Comparison of ENCODE assay signal across 8 mouse cellular contexts in genomic region chr5:114948891-114949290, GRCm38 (mm10). TPM values are rescaled to one million over a fixed set of nuclear protein-coding genes. Genes with fewer than 3 reads are reported as not detected.
DNase-seq lines count a peak whose midpoint lies in the region; ATAC-seq lines count a peak whose summit lies in the region.
"Had no signal": no experiment of that assay in that cellular context is flagged by ENCODE, and none has a peak within 500 bp of the region (broad histone marks: within the 10 kb centered on the region; RNA-seq: fewer than 3 reads in every experiment).

No protein-coding gene starts in this region.

- H3K4me1 ChIP-seq in midbrain, embryonic 12.5 days = 0 out of 2 replicates have a peak, but pooled peaks cover 3% of the 10 kb centered on the region
- peaks cover 3% of the 10 kb centered on the region for H3K4me1 ChIP-seq in midbrain, embryonic 15.5 days
- peaks cover 9% of the 10 kb centered on the region for H3K4me1 ChIP-seq in intestine, embryonic 15.5 days (replicated peaks)
- H3K4me1 ChIP-seq in stomach, embryonic 16.5 days (ENCODE audit: control insufficient read depth, insufficient read depth, low read length) = peaks cover 8% of the 10 kb centered on the region; the same call in 1 of the 2 replicates

- WGBS in midbrain, embryonic 12.5 days = 76% methylated on average over 6 of the region's 6 CpGs
- 64% methylated on average over 6 of the region's 6 CpGs for WGBS in midbrain, embryonic 15.5 days
- 30% methylated on average over 6 of the region's 6 CpGs for WGBS in intestine, embryonic 15.5 days
- 24% methylated on average over 6 of the region's 6 CpGs for WGBS in stomach, embryonic 16.5 days

- DNase-seq in cerebellum, postnatal 10 days = peak; percentile 80 to 81
- DNase-seq in left cerebral cortex, adult 11 months (ENCODE audit: low spot score) = no peak
- DNase-seq in natural killer cell, adult 2 months (ENCODE audit: low spot score in 2 of 2) = no peak

- no peaks in the 10 kb centered on the region for H3K27me3 ChIP-seq in midbrain, embryonic 12.5 days
- no peaks in the 10 kb centered on the region for H3K27me3 ChIP-seq in midbrain, embryonic 15.5 days (replicated peaks)
- no peaks in the 10 kb centered on the region for H3K27me3 ChIP-seq in intestine, embryonic 15.5 days (replicated peaks)
- no peaks in the 10 kb centered on the region for H3K27me3 ChIP-seq in stomach, embryonic 16.5 days (ENCODE audit: control insufficient read depth, insufficient read depth, low read length)
- H3K27me3 ChIP-seq: hindbrain, embryonic 15.5 days had no signal

- no peak overlapping the region for H3K4me3 ChIP-seq in midbrain, embryonic 12.5 days
- H3K4me3 ChIP-seq in midbrain, embryonic 15.5 days = no peak overlapping the region
- no peak overlapping the region for H3K4me3 ChIP-seq in intestine, embryonic 15.5 days (replicated peaks)
- no peak overlapping the region for H3K4me3 ChIP-seq in stomach, embryonic 16.5 days (replicated peaks; ENCODE audit: low read length)
- H3K4me3 ChIP-seq: hindbrain, embryonic 15.5 days had no signal

- H3K9ac ChIP-seq in midbrain, embryonic 12.5 days (replicated peaks) = no peak overlapping the region
- no peak overlapping the region for H3K9ac ChIP-seq in midbrain, embryonic 15.5 days
- no peak overlapping the region for H3K9ac ChIP-seq in intestine, embryonic 15.5 days
- H3K9ac ChIP-seq in stomach, embryonic 16.5 days (ENCODE audit: low read length) = no peak overlapping the region
- H3K9ac ChIP-seq: hindbrain, embryonic 15.5 days had no signal

- peaks cover 45% of the 10 kb centered on the region for H3K36me3 ChIP-seq in midbrain, embryonic 12.5 days
- peaks cover 12% of the 10 kb centered on the region for H3K36me3 ChIP-seq in midbrain, embryonic 15.5 days (replicated peaks)
- H3K36me3 ChIP-seq in intestine, embryonic 15.5 days = peaks cover 26% of the 10 kb centered on the region
- peaks cover 6% of the 10 kb centered on the region; the same call in 1 of the 2 replicates for H3K36me3 ChIP-seq in stomach, embryonic 16.5 days (ENCODE audit: control insufficient read depth, insufficient read depth, low read length)

- no peaks in the 10 kb centered on the region for H3K9me3 ChIP-seq in midbrain, embryonic 12.5 days
- H3K9me3 ChIP-seq in midbrain, embryonic 15.5 days = no peaks in the 10 kb centered on the region
- H3K9me3 ChIP-seq in intestine, embryonic 15.5 days = no peaks in the 10 kb centered on the region
- H3K9me3 ChIP-seq in stomach, embryonic 16.5 days (replicated peaks; ENCODE audit: control insufficient read depth, low read length) = no peaks in the 10 kb centered on the region
- H3K9me3 ChIP-seq: hindbrain, embryonic 15.5 days had no signal

- H3K27ac ChIP-seq in midbrain, embryonic 12.5 days (replicated peaks) = peak overlapping the region; percentile 35; the same call in 1 of the 2 replicates
- no peak overlapping the region for H3K27ac ChIP-seq in midbrain, embryonic 15.5 days
- H3K27ac ChIP-seq in intestine, embryonic 15.5 days = no peak overlapping the region
- H3K27ac ChIP-seq in stomach, embryonic 16.5 days (ENCODE audit: low read length) = no peak overlapping the region
- H3K27ac ChIP-seq: hindbrain, embryonic 15.5 days had no signal

- no peak overlapping the region for H3K4me2 ChIP-seq in midbrain, embryonic 12.5 days (replicated peaks)
- H3K4me2 ChIP-seq in midbrain, embryonic 15.5 days = no peak overlapping the region
- H3K4me2 ChIP-seq in intestine, embryonic 15.5 days (replicated peaks) = no peak overlapping the region
- no peak overlapping the region for H3K4me2 ChIP-seq in stomach, embryonic 16.5 days (ENCODE audit: low read depth, low read length)
- H3K4me2 ChIP-seq: hindbrain, embryonic 15.5 days had no signal

- ATAC-seq in midbrain, embryonic 12.5 days (ENCODE audit: low FRiP score, low read depth) = no peak
- no peak for ATAC-seq in midbrain, embryonic 15.5 days (replicated peaks)
- 0 out of 2 replicates have a peak, but pooled peaks have one; percentile 32 for ATAC-seq in intestine, embryonic 15.5 days
- ATAC-seq in stomach, embryonic 16.5 days (ENCODE audit: insufficient read depth, low FRiP score) = peak; percentile 65

RNA-seq across cellular contexts. Expression of gene 2210016L21Rik, which starts 6.9 kb away (rescaled TPM):
- 62.9 and 63.1 TPM in 2 replicates for polyA plus RNA-seq in midbrain, embryonic 12.5 days (2016; fragmentation: Nextera tagmentation; extraction: Ambion mirVana)
- polyA plus RNA-seq in midbrain, embryonic 15.5 days (2015; fragmentation: Nextera tagmentation; extraction: Ambion mirVana) = 116 and 122 TPM in 2 replicates
- polyA plus RNA-seq in intestine, embryonic 15.5 days (2015; fragmentation: Nextera tagmentation; extraction: Ambion mirVana) = 51.3 and 62.7 TPM in 2 replicates
- polyA plus RNA-seq in stomach, embryonic 16.5 days (2015; fragmentation: Nextera tagmentation; extraction: Ambion mirVana) = 45.6 and 53.5 TPM in 2 replicates

RNA-seq across cellular contexts. Expression of gene Hnf1a, which starts 22.0 kb away (rescaled TPM):
- 0.05 and 0.07 TPM in 2 replicates for polyA plus RNA-seq in midbrain, embryonic 12.5 days (2016; fragmentation: Nextera tagmentation; extraction: Ambion mirVana)
- polyA plus RNA-seq in midbrain, embryonic 15.5 days (2015; fragmentation: Nextera tagmentation; extraction: Ambion mirVana) = 0.05 and 0.10 TPM in 2 replicates
- 18.0 and 18.6 TPM in 2 replicates for polyA plus RNA-seq in intestine, embryonic 15.5 days (2015; fragmentation: Nextera tagmentation; extraction: Ambion mirVana)
- 8.7 and 9.8 TPM in 2 replicates for polyA plus RNA-seq in stomach, embryonic 16.5 days (2015; fragmentation: Nextera tagmentation; extraction: Ambion mirVana)

RNA-seq across cellular contexts. Expression of gene Oasl1, which starts 25.9 kb away (rescaled TPM):
- polyA plus RNA-seq in midbrain, embryonic 12.5 days (2016; fragmentation: Nextera tagmentation; extraction: Ambion mirVana) = 0.19 TPM in 1 of 2 replicates, not detected in the other
- polyA plus RNA-seq in midbrain, embryonic 15.5 days (2015; fragmentation: Nextera tagmentation; extraction: Ambion mirVana) = 0.40 and 0.68 TPM in 2 replicates
- polyA plus RNA-seq in intestine, embryonic 15.5 days (2015; fragmentation: Nextera tagmentation; extraction: Ambion mirVana) = 1.9 and 2.3 TPM in 2 replicates
- polyA plus RNA-seq in stomach, embryonic 16.5 days (2015; fragmentation: Nextera tagmentation; extraction: Ambion mirVana) = 1.3 and 2.1 TPM in 2 replicates

RNA-seq across cellular contexts. Expression of gene Oasl2, which starts 52.2 kb away (rescaled TPM):
- 1.4 and 2.0 TPM in 2 replicates for polyA plus RNA-seq in midbrain, embryonic 12.5 days (2016; fragmentation: Nextera tagmentation; extraction: Ambion mirVana)
- 4.8 and 6.8 TPM in 2 replicates for polyA plus RNA-seq in midbrain, embryonic 15.5 days (2015; fragmentation: Nextera tagmentation; extraction: Ambion mirVana)
- 5.5 and 8.0 TPM in 2 replicates for polyA plus RNA-seq in intestine, embryonic 15.5 days (2015; fragmentation: Nextera tagmentation; extraction: Ambion mirVana)
- 7.8 and 8.1 TPM in 2 replicates for polyA plus RNA-seq in stomach, embryonic 16.5 days (2015; fragmentation: Nextera tagmentation; extraction: Ambion mirVana)

Comparison
In these comparisons a context has a peak if more than half of its experiments do, and no peak if none do; other contexts are left out.
1. ATAC-seq: peak in intestine, embryonic 15.5 days (single experiment) and stomach, embryonic 16.5 days (single experiment); none in midbrain, embryonic 12.5 days (single experiment) and midbrain, embryonic 15.5 days (single experiment).
2. DNase-seq: peak in cerebellum, postnatal 10 days (2 of 2); none in left cerebral cortex, adult 11 months (single experiment) and natural killer cell, adult 2 months (0 of 2).